Comparison of ENCODE assay signal across 8 mouse cellular contexts in the genomic region with DNA sequence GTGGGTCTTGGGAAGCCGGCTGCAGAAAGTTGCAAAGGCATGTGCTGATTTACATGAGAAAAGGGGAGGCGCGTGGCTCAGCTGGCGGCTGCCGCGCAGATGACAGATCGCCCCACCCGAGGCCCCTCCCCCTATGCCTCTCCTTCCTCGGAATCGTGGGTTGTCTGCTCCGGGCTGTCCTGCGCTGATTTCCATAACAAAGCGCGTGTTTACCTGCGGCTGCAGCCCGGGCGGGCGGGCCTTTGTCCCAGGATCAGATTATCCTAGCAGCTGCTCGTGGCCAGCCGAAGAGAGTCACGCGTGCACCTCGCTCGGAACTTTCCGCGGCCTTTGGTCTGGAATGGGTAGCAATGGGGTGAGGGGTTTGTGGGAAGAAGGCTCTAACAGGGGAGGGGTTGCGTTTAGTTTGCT. TPM values are rescaled to one million over a fixed set of nuclear protein-coding genes. Genes with fewer than 3 reads are reported as not detected.
DNase-seq lines count a peak whose midpoint lies in the region; ATAC-seq lines count a peak whose summit lies in the region.

No protein-coding gene starts in this region.

- ATAC-seq in megakaryocyte, adult 5-6 weeks (ENCODE audit: poor library complexity, severe bottlenecking), result 0 out of 2 replicates have a peak, but pooled peaks have one; percentile 14
- peak; percentile 53 for ATAC-seq in stomach, embryonic 15.5 days (ENCODE audit: insufficient read depth, low FRiP score, low read depth)

- 0 out of 2 replicates have a peak overlapping the region, but pooled peaks have one; percentile 12 for H3K27ac ChIP-seq in stomach, embryonic 15.5 days

- DNase-seq in thymus, postnatal 25 days, result peak; percentile 29
- DNase-seq in thymus, adult 18-20 months, result no peak
- peak; percentile 84 for DNase-seq in embryo, embryonic 11 days
- peak; percentile 36 for DNase-seq in heart, postnatal 4 days
- DNase-seq in kidney, postnatal 4 days, result peak; percentile 72 to 80
- no peak for DNase-seq in frontal cortex, postnatal 25 days (ENCODE audit: low spot score in 2 of 2)

- H3K9me3 ChIP-seq in stomach, embryonic 15.5 days, result no peaks in the 10 kb centered on the region

- H3K27me3 ChIP-seq in stomach, embryonic 15.5 days (replicated peaks), result peaks cover 12% of the 10 kb centered on the region

- H3K9ac ChIP-seq in stomach, embryonic 15.5 days, result no peak overlapping the region

- H3K4me1 ChIP-seq in stomach, embryonic 15.5 days, result peaks cover 22% of the 10 kb centered on the region

- H3K4me3 ChIP-seq in stomach, embryonic 15.5 days (replicated peaks), result peak overlapping the region; percentile 41

- peak overlapping the region; percentile 88 for H3K4me2 ChIP-seq in stomach, embryonic 15.5 days

- WGBS in stomach, embryonic 15.5 days, result under 1% methylated on average over 27 of the region's 27 CpGs

- H3K36me3 ChIP-seq in stomach, embryonic 15.5 days, result no peaks in the 10 kb centered on the region

RNA-seq across cellular contexts. Expression of gene Dll1, which starts 4.0 kb away (rescaled TPM):
- 1 to 10 TPM; 6.7 to 7.2 TPM for total RNA-seq in heart, postnatal 4 days (2021)
- total RNA-seq in megakaryocyte, adult 5-6 weeks (2015), result not detected in 2 replicates
- 0.11 TPM in 1 of 2 replicates, not detected in the other for total RNA-seq in megakaryocyte, adult 5-6 weeks (2017)
- 14.2 and 16.0 TPM in 2 replicates for polyA plus RNA-seq in stomach, embryonic 15.5 days (2015; fragmentation: Nextera tagmentation; extraction: Ambion mirVana)

RNA-seq across cellular contexts. Expression of gene Fam120b, which starts 15.4 kb away (rescaled TPM):
- total RNA-seq in heart, postnatal 4 days (2021), result 10 to 100 TPM in 1 of 2 experiments, 1 to 10 TPM in 1; 9.2 to 10.5 TPM
- total RNA-seq in megakaryocyte, adult 5-6 weeks (2015), result 10.8 and 11.8 TPM in 2 replicates
- 13.0 and 16.6 TPM in 2 replicates for total RNA-seq in megakaryocyte, adult 5-6 weeks (2017)
- 26.3 and 26.8 TPM in 2 replicates for polyA plus RNA-seq in stomach, embryonic 15.5 days (2015; fragmentation: Nextera tagmentation; extraction: Ambion mirVana)

Comparison
In these comparisons a context has a peak if more than half of its experiments do, and no peak if none do; other contexts are left out.
1. DNase-seq: peak in thymus, postnatal 25 days (single experiment), embryo, embryonic 11 days (single experiment), heart, postnatal 4 days (single experiment) and kidney, postnatal 4 days (2 of 2); none in thymus, adult 18-20 months (0 of 2) and frontal cortex, postnatal 25 days (0 of 2).
2. RNA of gene Dll1, which starts 4.0 kb away (total RNA-seq): 6.7 to 7.2 TPM in heart, postnatal 4 days; 0.11 TPM in megakaryocyte, adult 5-6 weeks; every median in the first group is over 4 times any median in the second.